Mouse (Mus musculus) stomach, postnatal 0 days (tissue): ENCODE results near the gene Gm28374.

Source experiments
- CTCF ChIP-seq: IDR thresholded peaks from 2 replicates; pipeline ENCODE4 v1.5.1; 2016; ENCODE audit warnings: antibody characterized with exemption, low read depth, mild to moderate bottlenecking, moderate library complexity
- EP300 ChIP-seq: optimal IDR thresholded peaks from 2 replicates; pipeline ENCODE3; 2016; ENCODE audit warnings: antibody characterized with exemption

- TF ChIP-seq CTCF (no peak; the same call in 1 of the 2 replicates), EP300 (peak; percentile 53)
Observed at GRCm38 (mm10) chr19:6061021-6061533, 21.0 kb downstream of the Gm28374 start, which contains the start of gene Znhit2.
